Mouse (Mus musculus) right cerebral cortex, postnatal 4 days (tissue): Measurements from ENCODE around the gene Glra3.

Experiments
- DNase-seq: peaks from one replicate; pipeline ENCODE4 v3.0.0-alpha.2; 2022

The Glra3 gene

GRCm38 (mm10) chr8:55939870-55940525 is at the start of gene Glra3:
Glra3 (plus strand) TSS chr8:55940460.
- peak; percentile 52 for DNase-seq

- DNase-seq: no peak
Measured at GRCm38 (mm10) chr8:55906848-55907247, 33.4 kb upstream of the Glra3 start, which contains the start of gene Adam29. Adam29 (minus strand) TSS chr8:55906948.

- no peak for DNase-seq
Measured at GRCm38 (mm10) chr8:55940526-55940880, 243 bp downstream of the Glra3 start.

- DNase-seq: no peak
Measured at GRCm38 (mm10) chr8:55964759-55965320, 24.6 kb downstream of the Glra3 start.

- peak; percentile 5 for DNase-seq
Measured at GRCm38 (mm10) chr8:55997859-55998258, 57.6 kb downstream of the Glra3 start.

GRCm38 (mm10) chr8:56054324-56054723 is 114.1 kb downstream of the Glra3 start:
- no peak for DNase-seq

- DNase-seq: peak; percentile 28
Measured at GRCm38 (mm10) chr8:56063081-56063480, 122.8 kb downstream of the Glra3 start.

GRCm38 (mm10) chr8:56070486-56071254 is 130.4 kb downstream of the Glra3 start:
- DNase-seq: no peak

- no peak for DNase-seq
Measured at GRCm38 (mm10) chr8:56083654-56084053, 143.4 kb downstream of the Glra3 start.

- no peak for DNase-seq
Measured at GRCm38 (mm10) chr8:56094385-56094784, 154.1 kb downstream of the Glra3 start.

GRCm38 (mm10) chr8:56110296-56110695 is 170.0 kb downstream of the Glra3 start:
- DNase-seq: no peak

- DNase-seq: no peak
Measured at GRCm38 (mm10) chr8:56129357-56129756, 189.1 kb downstream of the Glra3 start.

- no peak for DNase-seq
Measured at GRCm38 (mm10) chr8:56150697-56151096, 210.4 kb downstream of the Glra3 start.

GRCm38 (mm10) chr8:56151574-56151973 is 211.3 kb downstream of the Glra3 start:
- no peak for DNase-seq

- DNase-seq: no peak
Measured at GRCm38 (mm10) chr8:56158966-56159365, 218.7 kb downstream of the Glra3 start.
